Mouse (Mus musculus) forebrain, embryonic 13.5 days (tissue): ENCODE data around the gene Olfr312. TPM values are rescaled to one million over a fixed set of nuclear protein-coding genes. Genes with fewer than 3 reads are reported as not detected.
"Not testable (repeated sequence)": the region's sequence is repeated elsewhere in the genome, so short reads cannot be mapped to it uniquely, and the experiment has no call there.

Experiments used
- ATAC-seq: fragments of 200-750 bp; cut with Nextera tagmentation; 2 replicates; pipeline ENCODE4 v1.8.0; 2017
- H3K27ac ChIP-seq: fragments of 300-500 bp; sonication (generic); 2 replicates; pipeline ENCODE4 v1.5.1; 2015; ENCODE audit warnings: inconsistent platforms, mild to moderate bottlenecking, moderate library complexity
- H3K27me3 ChIP-seq: fragments of 300-500 bp; sonication (generic); 2 replicates; pipeline ENCODE4 v1.6.1; 2015; ENCODE audit warnings: mild to moderate bottlenecking, inconsistent platforms
- H3K36me3 ChIP-seq: fragments of 300-500 bp; sonication (generic); 2 replicates; pipeline ENCODE4 v1.6.1; 2015; ENCODE audit warnings: mild to moderate bottlenecking, inconsistent platforms; ENCODE audit not compliant: poor library complexity, severe bottlenecking
- H3K4me1 ChIP-seq: fragments of 300-500 bp; sonication (generic); 2 replicates; pipeline ENCODE4 v1.6.1; 2015; ENCODE audit warnings: inconsistent platforms
- H3K4me2 ChIP-seq: fragments of 300-500 bp; sonication (generic); 2 replicates; pipeline ENCODE4 v1.6.1; 2015; ENCODE audit warnings: inconsistent platforms, mild to moderate bottlenecking, moderate library complexity
- H3K4me3 ChIP-seq: fragments of 300-500 bp; sonication (generic); 2 replicates; pipeline ENCODE4 v1.5.1; 2015; ENCODE audit warnings: mild to moderate bottlenecking, inconsistent platforms
- H3K9ac ChIP-seq: fragments of 300-500 bp; sonication (generic); 2 replicates; pipeline ENCODE4 v1.6.1; 2015; ENCODE audit warnings: mild to moderate bottlenecking, inconsistent platforms
- H3K9me3 ChIP-seq: fragments of 300-500 bp; sonication (generic); replicated peaks from 2 replicates; pipeline ENCODE4 v1.6.1; 2016; ENCODE audit warnings: inconsistent platforms
- WGBS: fragments of 180-500 bp; shearing (Covaris S2); methylation state at CpG from one replicate; pipeline ENCODE4 v1.1.7; 2015; 5-methylcytosine and 5-hydroxymethylcytosine counted together
- polyA plus RNA-seq: library from polyadenylated mRNA; unstranded; fragments of >200 nt; fragmentation: Nextera tagmentation; extraction: Ambion mirVana; gene quantifications from 2 replicates; pipeline ENCODE4 v1.2.1, GENCODE M21; 2015

The Olfr312 gene
- not detected in 2 replicates for polyA plus RNA-seq

DNA sequence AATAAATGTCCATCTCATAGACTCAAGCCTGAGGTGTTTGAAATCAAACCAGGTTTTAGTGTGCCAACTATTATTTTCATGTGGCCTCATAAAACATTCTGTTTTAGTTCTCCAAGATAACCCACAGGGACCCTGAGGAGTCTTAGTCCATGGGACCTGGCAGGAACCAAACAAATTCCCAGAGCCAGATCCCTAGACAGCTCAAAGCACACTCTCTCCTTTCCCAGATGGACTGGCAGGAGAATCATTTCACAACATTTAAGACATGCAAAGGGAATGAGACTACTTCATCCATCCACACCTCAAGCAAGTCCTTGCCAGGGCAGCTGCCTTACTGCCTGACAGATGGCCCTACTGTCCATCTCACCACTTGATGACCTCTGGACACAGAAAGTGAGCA lies at the start of gene Olfr312:
Gene Olfr312, plus strand, starts transcription at position 301 of the 400 bp plus-strand sequence.
- H3K4me1 ChIP-seq, ATAC-seq, H3K4me3 ChIP-seq, H3K27me3 ChIP-seq, H3K27ac ChIP-seq, H3K9ac ChIP-seq, H3K4me2 ChIP-seq, H3K36me3 ChIP-seq, H3K9me3 ChIP-seq: not testable (repeated sequence)

DNA sequence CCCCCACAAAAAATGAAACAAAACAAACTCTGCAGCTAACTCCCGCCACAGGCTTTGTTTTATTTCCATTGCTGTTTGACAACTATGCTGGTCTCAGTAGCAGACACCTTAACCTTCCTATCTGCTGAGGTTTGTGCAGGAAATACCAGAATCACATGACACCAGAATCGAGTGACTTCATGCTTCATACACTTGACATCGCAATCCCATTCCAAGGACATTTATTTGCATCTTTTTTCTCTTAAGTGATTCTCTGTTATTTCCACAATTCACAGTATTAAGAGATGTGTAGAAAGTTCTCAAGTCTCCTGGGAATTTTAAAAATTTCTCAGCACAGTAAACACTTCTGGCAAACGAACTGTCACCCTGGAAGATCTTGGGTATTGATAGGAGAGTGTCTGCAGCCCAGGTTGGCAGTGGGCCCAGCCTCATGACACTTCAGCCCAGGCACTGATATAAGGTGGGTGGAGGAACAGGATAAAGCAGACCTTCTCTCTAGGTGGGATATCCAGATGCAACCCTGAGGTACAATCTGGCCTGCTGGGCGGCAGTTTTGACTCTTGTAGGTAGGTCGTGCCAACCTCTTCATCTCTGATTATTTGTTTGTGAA lies 46.5 kb upstream of the Olfr312 start, which contains the start of gene Olfr314:
Gene Olfr314, plus strand, starts transcription at position 473 of the 610 bp plus-strand sequence.
- H3K9ac ChIP-seq: no peak within 1 kb of the TSS
- H3K4me1 ChIP-seq: no peaks in the 10 kb centered on the region
- no peak within 1 kb of the TSS for H3K27ac ChIP-seq
- WGBS: 79% methylated on average over 6 of the region's 6 CpGs
- H3K9me3 ChIP-seq: no peaks in the 10 kb centered on the region
- H3K36me3 ChIP-seq: no peaks in the 10 kb centered on the region
- ATAC-seq: no peak
- H3K27me3 ChIP-seq: no peaks in the 10 kb centered on the region
- H3K4me3 ChIP-seq: no peak within 1 kb of the TSS
- H3K4me2 ChIP-seq: no peak within 1 kb of the TSS

DNA sequence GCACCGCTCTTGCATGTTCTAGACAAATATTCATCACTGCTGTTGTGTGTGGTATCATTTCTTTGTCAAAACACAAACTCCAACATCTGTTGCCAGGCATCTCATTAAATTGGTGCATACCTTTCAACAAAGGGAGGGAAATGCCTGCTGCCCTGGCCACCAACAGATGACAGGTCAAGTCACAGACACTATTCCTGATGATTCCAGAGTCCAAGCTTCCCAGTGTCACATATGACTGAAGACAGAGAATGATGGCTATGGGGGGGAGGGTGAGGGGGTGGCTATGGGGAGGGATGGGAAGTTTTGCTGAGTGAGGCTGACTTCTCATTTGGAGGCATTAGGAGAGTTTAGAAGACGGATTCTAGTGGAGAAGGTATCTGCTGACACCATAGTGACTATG lies 44.9 kb upstream of the Olfr312 start:
- Histone ChIP-seq H3K4me3 (no peak overlapping the region), H3K9ac (no peak overlapping the region), H3K4me1 (peaks cover under 1% of the 10 kb centered on the region), H3K27ac (no peak overlapping the region), H3K36me3 (no peaks in the 10 kb centered on the region), H3K9me3 (no peaks in the 10 kb centered on the region), H3K27me3 (no peaks in the 10 kb centered on the region), H3K4me2 (no peak overlapping the region)
- 79% methylated on average over 2 of the region's 2 CpGs for WGBS
- ATAC-seq: no peak

DNA sequence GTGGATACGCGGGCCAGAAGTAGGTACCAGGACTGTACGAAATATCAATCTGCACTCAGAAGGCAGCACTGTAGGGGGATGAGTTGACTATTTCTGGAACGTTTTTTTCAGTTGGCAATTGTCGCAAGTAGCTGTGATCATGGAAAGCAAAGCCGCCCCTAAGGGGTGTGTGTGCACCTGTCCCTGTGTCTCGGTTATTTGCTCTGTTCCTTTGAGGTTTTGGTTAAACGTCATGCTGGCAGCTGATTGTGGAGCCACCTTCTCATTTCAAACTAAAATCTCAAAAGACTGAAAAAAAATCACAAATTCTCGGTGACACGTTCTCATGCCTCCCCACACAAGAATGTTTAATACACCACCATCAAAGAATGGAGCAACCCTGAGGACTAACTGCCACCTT lies 41.4 kb upstream of the Olfr312 start:
- Histone ChIP-seq H3K27ac (no peak overlapping the region), H3K36me3 (no peaks in the 10 kb centered on the region), H3K4me3 (no peak overlapping the region), H3K4me2 (no peak overlapping the region), H3K9me3 (no peaks in the 10 kb centered on the region), H3K4me1 (peaks cover 5% of the 10 kb centered on the region), H3K27me3 (no peaks in the 10 kb centered on the region), H3K9ac (no peak overlapping the region)
- ATAC-seq: no peak
- 93% methylated on average over 10 of the region's 10 CpGs for WGBS

- no peak overlapping the region for H3K4me2 ChIP-seq
- no peak overlapping the region for H3K27ac ChIP-seq
- no peak for ATAC-seq
- no peaks in the 10 kb centered on the region for H3K27me3 ChIP-seq
- WGBS: 84% methylated on average over 8 of the region's 8 CpGs
- no peaks in the 10 kb centered on the region for H3K36me3 ChIP-seq
- H3K4me3 ChIP-seq: no peak overlapping the region
- H3K9me3 ChIP-seq: no peaks in the 10 kb centered on the region
- peaks cover 5% of the 10 kb centered on the region for H3K4me1 ChIP-seq
- no peak overlapping the region for H3K9ac ChIP-seq
Measured at GRCm38 (mm10) chr11:58788346-58788745, 40.7 kb upstream of the Olfr312 start.

- Histone ChIP-seq H3K27ac (no peak overlapping the region), H3K9ac (no peak overlapping the region), H3K4me2 (no peak overlapping the region), H3K36me3 (no peaks in the 10 kb centered on the region), H3K9me3 (no peaks in the 10 kb centered on the region), H3K4me1 (peaks cover 5% of the 10 kb centered on the region), H3K4me3 (no peak overlapping the region), H3K27me3 (no peaks in the 10 kb centered on the region)
- WGBS: 20% methylated on average over 3 of the region's 3 CpGs
- no peak for ATAC-seq
Measured at GRCm38 (mm10) chr11:58789532-58789931, 39.5 kb upstream of the Olfr312 start.

GRCm38 (mm10) chr11:58790053-58790452 lies 39.0 kb upstream of the Olfr312 start:
- Histone ChIP-seq H3K27me3 (no peaks in the 10 kb centered on the region), H3K4me2 (no peak overlapping the region), H3K9me3 (no peaks in the 10 kb centered on the region), H3K36me3 (no peaks in the 10 kb centered on the region), H3K27ac (no peak overlapping the region), H3K4me3 (no peak overlapping the region), H3K9ac (no peak overlapping the region), H3K4me1 (peaks cover 5% of the 10 kb centered on the region)
- WGBS: 54% methylated on average over 2 of the region's 2 CpGs
- ATAC-seq: no peak

- no peak for ATAC-seq
- H3K27me3 ChIP-seq: no peaks in the 10 kb centered on the region
- H3K9ac ChIP-seq: no peak overlapping the region
- H3K4me1 ChIP-seq: peaks cover 5% of the 10 kb centered on the region
- H3K4me2 ChIP-seq: no peak overlapping the region
- H3K36me3 ChIP-seq: no peaks in the 10 kb centered on the region
- H3K9me3 ChIP-seq: no peaks in the 10 kb centered on the region
- H3K27ac ChIP-seq: no peak overlapping the region
- WGBS: 84% methylated on average over 6 of the region's 6 CpGs
- H3K4me3 ChIP-seq: no peak overlapping the region
Measured at GRCm38 (mm10) chr11:58790646-58791045, 38.4 kb upstream of the Olfr312 start.

- no peak for ATAC-seq
- Histone ChIP-seq H3K4me3 (no peak overlapping the region), H3K4me1 (no peaks in the 10 kb centered on the region), H3K4me2 (no peak overlapping the region), H3K27ac (no peak overlapping the region), H3K36me3 (no peaks in the 10 kb centered on the region), H3K27me3 (no peaks in the 10 kb centered on the region), H3K9ac (no peak overlapping the region), H3K9me3 (no peaks in the 10 kb centered on the region)
- WGBS: 90% methylated on average over 2 of the region's 2 CpGs
Measured at GRCm38 (mm10) chr11:58795856-58796255, 33.2 kb upstream of the Olfr312 start.

- 82% methylated on average over 7 of the region's 7 CpGs for WGBS
- no peak overlapping the region for H3K4me2 ChIP-seq
- no peak overlapping the region for H3K4me3 ChIP-seq
- no peak overlapping the region for H3K9ac ChIP-seq
- H3K36me3 ChIP-seq: no peaks in the 10 kb centered on the region
- no peaks in the 10 kb centered on the region for H3K27me3 ChIP-seq
- H3K9me3 ChIP-seq: no peaks in the 10 kb centered on the region
- H3K4me1 ChIP-seq: peaks cover 4% of the 10 kb centered on the region
- no peak for ATAC-seq
- no peak overlapping the region for H3K27ac ChIP-seq
Measured at GRCm38 (mm10) chr11:58796850-58797249, 32.2 kb upstream of the Olfr312 start.

- 83% methylated on average over 5 of the region's 5 CpGs for WGBS
- Histone ChIP-seq H3K36me3 (no peaks in the 10 kb centered on the region), H3K27ac (no peak overlapping the region), H3K27me3 (no peaks in the 10 kb centered on the region), H3K4me2 (no peak overlapping the region), H3K9ac (no peak overlapping the region), H3K4me3 (no peak overlapping the region), H3K4me1 (peaks cover 9% of the 10 kb centered on the region), H3K9me3 (no peaks in the 10 kb centered on the region)
- ATAC-seq: no peak
Measured at GRCm38 (mm10) chr11:58799747-58800146, 29.3 kb upstream of the Olfr312 start.

- no peaks in the 10 kb centered on the region for H3K36me3 ChIP-seq
- peak within 1 kb of the TSS; percentile 39 for H3K4me2 ChIP-seq
- no peaks in the 10 kb centered on the region for H3K9me3 ChIP-seq
- ATAC-seq: peak; percentile 53; the same call in 1 of the 2 replicates
- H3K9ac ChIP-seq: no peak within 1 kb of the TSS
- H3K4me3 ChIP-seq: peak within 1 kb of the TSS; percentile 13; the same call in 1 of the 2 replicates
- H3K4me1 ChIP-seq: peaks cover 9% of the 10 kb centered on the region
- H3K27me3 ChIP-seq: no peaks in the 10 kb centered on the region
- H3K27ac ChIP-seq: no peak within 1 kb of the TSS
- WGBS: 32% methylated on average over 14 of the region's 14 CpGs
Measured at GRCm38 (mm10) chr11:58801558-58802228, 27.3 kb upstream of the Olfr312 start, which contains the start of gene Fam183b. Fam183b (minus strand) TSS chr11:58801960.
